Mouse (Mus musculus) Patski (cell line): ENCODE results near the gene Tnpo2. TPM values are rescaled to one million over a fixed set of nuclear protein-coding genes. Genes with fewer than 3 reads are reported as not detected.
"Not testable (repeated sequence)": the region's sequence is repeated elsewhere in the genome, so short reads cannot be mapped to it uniquely, and the experiment has no call there.

Source experiments
- ATAC-seq: fragments of 100-300 bp; one replicate; pipeline ENCODE4 v1.8.0; 2021
- CTCF ChIA-PET: fragments of 350-600 bp; sonication (Branson Sonifier 250); formaldehyde crosslinking; loops from one replicate; lab custom pipeline; 2022; ENCODE audit warnings: inconsistent platforms; lab: Charles Lee
- POLR2A ChIA-PET: fragments of 350-600 bp; sonication (Branson Sonifier 250); formaldehyde crosslinking; loops from one replicate; lab custom pipeline; 2022; ENCODE audit warnings: antibody characterized with exemption, inconsistent platforms; lab: Charles Lee
- DNase-seq: peaks from one replicate; pipeline ENCODE4 v3.0.0-alpha.2; 2011; ENCODE audit warnings: low read depth, low spot score
- H3K27me3 ChIP-seq: fragments of 371-371 bp; one replicate; pipeline ENCODE4 v1.5.1; 2021
- CTCF ChIP-seq: fragments of 100-300 bp; IDR thresholded peaks from one replicate; pipeline ENCODE4 v1.5.1; 2021
- in situ Hi-C: fragments of 300-500 bp; cut with MboI; formaldehyde crosslinking; loops from 3 replicates; pipeline ENCODE4 v1.11.1; 2018; ENCODE audit warnings: low pct_unique_long_range_greater_than_20kb, mixed read lengths
- polyA plus RNA-seq: library from polyadenylated mRNA; unstranded; gene quantifications from one replicate; pipeline ENCODE4 v1.2.3, GENCODE M21; 2021

Tnpo2 gene
- polyA plus RNA-seq, 1 experiment from 2014 or later = 83.7 TPM

- ChIA-PET CTCF (no interaction called here), POLR2A (interaction anchor here (0.8 kb wide), 1 partner anchor 8 kb away, joined by 3 read pairs; no protein-coding TSS in a partner anchor)
- H3K27me3 ChIP-seq = no peaks in the 10 kb centered on the region
- in situ Hi-C loops = no loop called here
- DNase-seq = no peak
- TF ChIP-seq CTCF = no peak
- no peak for ATAC-seq
Measured at GRCm38 (mm10) chr8:85080532-85081215, 44.0 kb downstream of the Tnpo2 start, which contains the start of gene Wdr83os. Gene Wdr83os (plus strand): TSS chr8:85080740.

- ChIA-PET CTCF (interaction anchor here (1.4 kb wide), 1 partner anchor 14 kb away, joined by 3 read pairs; no protein-coding TSS in a partner anchor), POLR2A (no interaction called here)
- no peak for DNase-seq
- in situ Hi-C loops = no loop called here
- no peaks in the 10 kb centered on the region for H3K27me3 ChIP-seq
- no peak for TF ChIP-seq CTCF
- ATAC-seq = peak; percentile 27
Measured at GRCm38 (mm10) chr8:85081216-85081555, 44.5 kb downstream of the Tnpo2 start, which contains the start of gene Wdr83. Gene Wdr83 (minus strand): TSS chr8:85081306.

- in situ Hi-C loops, ATAC-seq, H3K27me3 ChIP-seq, POLR2A ChIA-PET, DNase-seq: not testable (repeated sequence)
- CTCF ChIA-PET = interaction anchor here (1.4 kb wide), 1 partner anchor 13 kb away, joined by 3 read pairs; no protein-coding TSS in a partner anchor
Measured at GRCm38 (mm10) chr8:85082169-85082568, 45.5 kb downstream of the Tnpo2 start.

- ATAC-seq (peak; percentile 88), DNase-seq (no peak)
- ChIA-PET POLR2A (interaction anchor here (0.7 to 1.3 kb wide), 3 partner anchors 10 to 216 kb away, joined by 3 read pairs; partner anchors contain the start of genes Orc6 and Vps35), CTCF (interaction anchor here (1.0 to 1.8 kb wide), 4 partner anchors 10 to 94 kb away, joined by 3 to 5 read pairs (median 3); no protein-coding TSS in a partner anchor)
- in situ Hi-C loops = no loop called here
- no peak for TF ChIP-seq CTCF
- no peaks in the 10 kb centered on the region for H3K27me3 ChIP-seq
Measured at GRCm38 (mm10) chr8:85083108-85083813, 46.5 kb downstream of the Tnpo2 start, which contains the start of gene Man2b1. Gene Man2b1 (plus strand): TSS chr8:85083270.

- ChIA-PET POLR2A (interaction anchor here (1.3 kb wide), 1 partner anchor 8 kb away, joined by 3 read pairs; no protein-coding TSS in a partner anchor), CTCF (no interaction called here)
- ATAC-seq (no peak), DNase-seq (no peak)
- no peaks in the 10 kb centered on the region for H3K27me3 ChIP-seq
- TF ChIP-seq CTCF = no peak
- in situ Hi-C loops = no loop called here
Measured at GRCm38 (mm10) chr8:85084633-85085032, 47.9 kb downstream of the Tnpo2 start.

GRCm38 (mm10) chr8:85086238-85086637, 49.5 kb downstream of the Tnpo2 start:
- H3K27me3 ChIP-seq = no peaks in the 10 kb centered on the region
- in situ Hi-C loops = no loop called here
- POLR2A ChIA-PET = no interaction called here
- no peak for DNase-seq
- ATAC-seq = no peak
- no peak for TF ChIP-seq CTCF
- CTCF ChIA-PET = interaction anchor here (1.1 kb wide), 1 partner anchor 15 kb away, joined by 3 read pairs; the partner anchor contains the start of gene Dhps

GRCm38 (mm10) chr8:85088771-85089170, 52.1 kb downstream of the Tnpo2 start:
- DNase-seq (no peak), ATAC-seq (no peak)
- H3K27me3 ChIP-seq = no peaks in the 10 kb centered on the region
- POLR2A ChIA-PET = interaction anchor here (1.2 kb wide), 1 partner anchor 9 kb away, joined by 3 read pairs; no protein-coding TSS in a partner anchor
- TF ChIP-seq CTCF = no peak
- CTCF ChIA-PET = no interaction called here
- in situ Hi-C loops = no loop called here

- POLR2A ChIA-PET = no interaction called here
- ATAC-seq (no peak), DNase-seq (no peak)
- in situ Hi-C loops = no loop called here
- CTCF ChIA-PET = no interaction called here
- H3K27me3 ChIP-seq = no peaks in the 10 kb centered on the region
- no peak for TF ChIP-seq CTCF
Measured at GRCm38 (mm10) chr8:85090856-85091255, 54.1 kb downstream of the Tnpo2 start.

GRCm38 (mm10) chr8:85091526-85092090, 54.9 kb downstream of the Tnpo2 start:
- no peak for TF ChIP-seq CTCF
- ATAC-seq (no peak), DNase-seq (no peak)
- POLR2A ChIA-PET = no interaction called here
- CTCF ChIA-PET = no interaction called here
- H3K27me3 ChIP-seq = no peaks in the 10 kb centered on the region
- in situ Hi-C loops = no loop called here

GRCm38 (mm10) chr8:85095051-85095450, 58.3 kb downstream of the Tnpo2 start:
- POLR2A ChIA-PET = no interaction called here
- ATAC-seq (no peak), DNase-seq (no peak)
- TF ChIP-seq CTCF = no peak
- no peaks in the 10 kb centered on the region for H3K27me3 ChIP-seq
- in situ Hi-C loops = no loop called here
- CTCF ChIA-PET = interaction anchor here (1.0 kb wide), 1 partner anchor 13 kb away, joined by 3 read pairs; no protein-coding TSS in a partner anchor
